Mouse (Mus musculus) liver, embryonic 12.5 days (tissue): ENCODE measurements around the gene Nt5m. TPM values are rescaled to one million over a fixed set of nuclear protein-coding genes. Genes with fewer than 3 reads are reported as not detected.

Source experiments
- ATAC-seq: fragments of 200-750 bp; cut with Nextera tagmentation; 2 replicates; pipeline ENCODE4 v1.8.0; 2017; ENCODE audit warnings: moderate number of reproducible peaks, mild to moderate bottlenecking, moderate library complexity
- H3K27ac ChIP-seq: fragments of 300-500 bp; sonication (generic); 2 replicates; pipeline ENCODE4 v1.5.1; 2016; ENCODE audit warnings: mild to moderate bottlenecking
- H3K27me3 ChIP-seq: fragments of 300-500 bp; sonication (generic); replicated peaks from 2 replicates; pipeline ENCODE4 v1.6.1; 2016; ENCODE audit warnings: mild to moderate bottlenecking, moderate library complexity
- H3K36me3 ChIP-seq: fragments of 300-500 bp; sonication (generic); 2 replicates; pipeline ENCODE4 v1.6.1; 2016; ENCODE audit warnings: mild to moderate bottlenecking, moderate library complexity
- H3K4me1 ChIP-seq: fragments of 300-500 bp; sonication (generic); 2 replicates; pipeline ENCODE4 v1.6.1; 2016
- H3K4me2 ChIP-seq: fragments of 300-500 bp; sonication (generic); 2 replicates; pipeline ENCODE4 v1.6.1; 2016; ENCODE audit warnings: mild to moderate bottlenecking, moderate library complexity
- H3K4me3 ChIP-seq: fragments of 300-500 bp; sonication (generic); 2 replicates; pipeline ENCODE4 v1.5.1; 2016; ENCODE audit warnings: mild to moderate bottlenecking, moderate library complexity
- H3K9ac ChIP-seq: fragments of 300-500 bp; sonication (generic); 2 replicates; pipeline ENCODE4 v1.6.1; 2016; ENCODE audit warnings: mild to moderate bottlenecking, moderate library complexity
- H3K9me3 ChIP-seq: fragments of 300-500 bp; sonication (generic); replicated peaks from 2 replicates; pipeline ENCODE4 v1.6.1; 2016; ENCODE audit warnings: mild to moderate bottlenecking, moderate library complexity
- WGBS: fragments of 180-500 bp; shearing (Covaris S2); methylation state at CpG from one replicate; pipeline ENCODE4 v1.1.7; 2016; ENCODE audit not compliant: insufficient replicate concordance; 5-methylcytosine and 5-hydroxymethylcytosine counted together
- polyA plus RNA-seq: library from polyadenylated mRNA; unstranded; fragments of >200 nt; fragmentation: Nextera tagmentation; extraction: Ambion mirVana; gene quantifications from 2 replicates; pipeline ENCODE4 v1.2.1, GENCODE M21; 2016

Nt5m gene
- polyA plus RNA-seq, 1 experiment from 2014 or later, result 18.6 TPM

DNA sequence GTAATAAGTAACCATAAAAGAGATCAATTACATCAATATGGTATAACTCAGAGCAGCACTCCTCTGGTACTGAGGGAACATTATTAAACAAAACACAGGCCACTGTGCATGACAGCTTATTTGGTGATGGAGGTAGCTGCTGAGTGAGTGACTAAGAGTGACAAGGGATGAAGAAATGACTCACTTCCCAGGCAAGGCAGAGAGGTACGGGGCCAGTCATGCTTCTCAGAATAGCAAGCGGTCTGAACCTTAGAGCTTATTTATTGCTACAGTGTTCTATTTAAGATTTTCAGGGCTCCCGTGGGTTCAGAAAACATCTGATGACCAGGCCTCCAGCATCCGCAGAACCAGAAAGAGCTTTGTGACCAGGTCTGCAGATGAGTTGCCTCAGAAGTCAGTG is 74.5 kb downstream of the Nt5m start:
- no peaks in the 10 kb centered on the region for H3K27me3 ChIP-seq
- WGBS, result 69% methylated on average over 4 of the region's 4 CpGs
- no peak for ATAC-seq
- no peak overlapping the region for H3K4me2 ChIP-seq
- no peaks in the 10 kb centered on the region for H3K9me3 ChIP-seq
- H3K9ac ChIP-seq, result no peak overlapping the region
- H3K27ac ChIP-seq, result no peak overlapping the region
- peaks cover 18% of the 10 kb centered on the region for H3K4me1 ChIP-seq
- H3K4me3 ChIP-seq, result no peak overlapping the region
- H3K36me3 ChIP-seq, result no peaks in the 10 kb centered on the region

DNA sequence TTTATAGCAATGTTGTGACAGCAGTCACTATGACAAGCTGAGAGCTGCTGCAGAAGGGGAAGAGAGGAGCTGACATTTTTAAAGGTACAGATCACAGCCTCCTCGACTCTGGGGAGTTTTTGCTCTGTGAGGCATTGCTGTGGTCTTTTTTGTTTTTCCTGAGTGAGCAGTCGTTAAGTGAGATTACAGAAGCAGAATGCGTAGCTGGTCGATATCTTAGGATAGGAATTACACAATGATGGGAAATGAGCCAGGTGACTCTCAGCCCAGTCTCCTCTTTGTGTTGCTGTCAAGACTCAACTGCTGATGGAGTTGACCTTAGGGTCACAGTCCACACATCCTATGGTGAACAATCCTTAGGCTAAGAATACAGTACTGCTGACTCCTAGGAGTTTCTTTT is 78.8 kb downstream of the Nt5m start:
- Histone ChIP-seq H3K9me3 (no peaks in the 10 kb centered on the region), H3K27ac (no peak overlapping the region), H3K4me2 (no peak overlapping the region), H3K27me3 (no peaks in the 10 kb centered on the region), H3K4me1 (peaks cover 40% of the 10 kb centered on the region), H3K36me3 (no peaks in the 10 kb centered on the region), H3K4me3 (no peak overlapping the region), H3K9ac (no peak overlapping the region)
- WGBS, result 15% methylated on average over 4 of the region's 4 CpGs
- no peak for ATAC-seq

DNA sequence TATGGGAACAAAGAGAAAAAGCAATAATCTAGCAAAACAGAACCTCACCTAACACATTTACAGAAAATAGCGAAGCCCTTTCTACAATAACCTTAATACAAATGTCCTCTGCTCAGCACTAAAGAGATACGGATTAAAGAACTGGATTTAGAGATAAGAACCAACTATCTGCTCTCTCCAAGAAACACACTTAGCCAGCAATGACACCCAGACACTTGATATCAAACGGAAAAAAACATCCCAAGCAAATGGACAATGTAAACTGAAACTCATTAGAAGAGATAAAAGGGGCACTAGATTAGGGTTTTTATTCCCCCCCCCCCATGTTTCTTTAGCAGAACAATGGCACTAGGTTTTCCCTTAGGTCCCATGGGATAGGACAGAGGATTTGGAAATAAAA is 80.2 kb downstream of the Nt5m start:
- no peaks in the 10 kb centered on the region for H3K36me3 ChIP-seq
- 15% methylated on average over 3 of the region's 3 CpGs for WGBS
- no peak overlapping the region for H3K9ac ChIP-seq
- H3K4me3 ChIP-seq, result no peak overlapping the region
- no peaks in the 10 kb centered on the region for H3K27me3 ChIP-seq
- ATAC-seq, result peak; percentile 63
- H3K9me3 ChIP-seq, result no peaks in the 10 kb centered on the region
- H3K4me2 ChIP-seq, result peak overlapping the region; percentile 47
- H3K27ac ChIP-seq, result peak overlapping the region; percentile 61; the same call in 1 of the 2 replicates
- peaks cover 42% of the 10 kb centered on the region for H3K4me1 ChIP-seq

DNA sequence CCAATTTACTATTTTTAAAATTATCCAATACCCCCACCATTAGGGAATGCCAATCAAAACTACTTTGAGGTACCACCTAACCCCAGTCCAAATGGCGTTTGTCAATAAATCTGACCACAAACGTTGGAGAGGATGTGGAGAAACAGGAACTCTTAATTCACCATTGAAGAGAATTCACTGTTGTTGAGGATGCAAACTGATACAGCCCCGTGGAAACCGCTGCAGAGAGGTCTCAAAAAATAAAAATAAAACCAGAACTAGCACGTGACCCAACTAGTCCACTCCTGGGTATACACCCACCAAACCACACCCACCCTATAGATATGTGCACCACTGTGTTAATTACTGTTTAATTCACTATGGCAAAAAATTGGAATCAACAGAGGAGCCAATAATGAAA is 81.1 kb downstream of the Nt5m start:
- Histone ChIP-seq H3K36me3 (no peaks in the 10 kb centered on the region), H3K9ac (no peak overlapping the region), H3K27ac (peak overlapping the region; percentile 61; the same call in 1 of the 2 replicates), H3K27me3 (no peaks in the 10 kb centered on the region), H3K4me1 (peaks cover 47% of the 10 kb centered on the region), H3K4me2 (peak overlapping the region; percentile 47), H3K4me3 (no peak overlapping the region), H3K9me3 (no peaks in the 10 kb centered on the region)
- ATAC-seq, result peak; percentile 48; the same call in 1 of the 2 replicates
- WGBS, result 20% methylated on average over 5 of the region's 5 CpGs

DNA sequence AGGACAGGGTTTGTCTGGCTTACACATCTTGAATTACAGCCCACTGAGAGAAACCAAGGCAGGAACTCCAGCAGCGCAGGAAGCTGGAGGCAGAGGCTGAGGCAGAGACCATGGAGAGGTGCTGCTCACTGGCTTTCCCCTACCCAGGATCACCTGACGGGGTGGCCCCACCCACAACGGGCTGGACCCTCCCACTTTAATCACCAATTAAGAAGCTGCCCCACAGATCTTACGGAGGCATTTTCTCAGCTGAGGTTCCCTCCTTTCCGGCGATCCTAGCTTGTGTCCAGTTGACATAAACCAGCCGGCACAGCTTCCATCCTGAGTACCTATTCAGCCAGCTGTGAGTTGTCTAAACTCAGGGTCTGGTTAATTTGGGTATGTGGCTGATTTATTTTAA is 82.0 kb downstream of the Nt5m start:
- Histone ChIP-seq H3K4me2 (peak overlapping the region; percentile 47), H3K27ac (no peak overlapping the region), H3K36me3 (no peaks in the 10 kb centered on the region), H3K27me3 (no peaks in the 10 kb centered on the region), H3K4me1 (peaks cover 47% of the 10 kb centered on the region), H3K4me3 (no peak overlapping the region), H3K9me3 (no peaks in the 10 kb centered on the region), H3K9ac (no peak overlapping the region)
- peak; percentile 56; the same call in 1 of the 2 replicates for ATAC-seq
- 43% methylated on average over 7 of the region's 7 CpGs for WGBS

DNA sequence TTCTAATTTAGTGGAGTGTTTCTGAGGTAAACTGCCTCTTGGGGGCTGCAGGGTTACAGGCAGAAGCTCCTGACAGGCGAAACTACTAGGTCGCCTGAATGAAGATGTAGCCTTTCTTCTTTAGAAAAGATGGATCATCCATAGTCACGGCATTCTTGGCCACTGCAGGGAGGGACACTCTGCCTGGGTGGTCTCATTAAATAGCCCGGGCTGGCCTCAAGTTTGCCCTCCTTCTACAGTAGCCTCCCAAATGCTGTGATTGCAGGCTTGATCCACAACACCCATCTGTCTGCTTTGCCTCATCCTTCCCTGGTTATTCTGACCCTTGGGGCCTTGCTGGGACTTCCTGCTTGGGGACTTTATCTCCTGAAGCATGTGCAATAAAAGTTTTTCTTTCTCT is 90.8 kb downstream of the Nt5m start:
- Histone ChIP-seq H3K4me1 (no peaks in the 10 kb centered on the region), H3K36me3 (no peaks in the 10 kb centered on the region), H3K9ac (no peak overlapping the region), H3K4me2 (no peak overlapping the region), H3K27me3 (peaks cover 17% of the 10 kb centered on the region; the same call in 1 of the 2 replicates), H3K9me3 (no peaks in the 10 kb centered on the region), H3K27ac (no peak overlapping the region), H3K4me3 (no peak overlapping the region)
- ATAC-seq, result no peak
- WGBS, result 67% methylated on average over 4 of the region's 4 CpGs

Other genes with a start within 250 kb of the Nt5m start
- gene Olfr223, start 246.2 kb upstream of the Nt5m start, polyA plus RNA-seq, result not detected in 2 replicates
- gene Mprip, start 178.1 kb upstream of the Nt5m start, polyA plus RNA-seq, result 36.4 and 38.5 TPM in 2 replicates
- 2.4 and 3.1 TPM in 2 replicates for gene Pld6, start 51.8 kb upstream of the Nt5m start, polyA plus RNA-seq
- 15.9 and 19.8 TPM in 2 replicates for gene Flcn, start 29.4 kb upstream of the Nt5m start, polyA plus RNA-seq
- 141 and 149 TPM in 2 replicates for gene Cops3, start 391 bp downstream of the Nt5m start, polyA plus RNA-seq
- 29.5 and 30.1 TPM in 2 replicates for gene Med9, start 108.8 kb downstream of the Nt5m start, polyA plus RNA-seq
- 0.97 and 1.2 TPM in 2 replicates for gene Rasd1, start 125.5 kb downstream of the Nt5m start, polyA plus RNA-seq
- gene Pemt, start 207.0 kb downstream of the Nt5m start, polyA plus RNA-seq, result 7.3 and 8.1 TPM in 2 replicates